Mouse (Mus musculus) kidney, adult 2 months (tissue): ENCODE measurements around the gene Prdm11.

Experiments
- CTCF ChIP-seq: fragments of 200-500 bp; conservative IDR thresholded peaks from 2 replicates; pipeline ENCODE4 v1.5.1; 2011; ENCODE audit warnings: low read depth, mild to moderate bottlenecking, control low read depth, low read length, moderate library complexity, mixed read lengths; ENCODE audit not compliant: insufficient read depth, insufficient read length
- POLR2A ChIP-seq: fragments of 200-500 bp; IDR thresholded peaks from one replicate; pipeline ENCODE4 v1.6.1; 2011; ENCODE audit warnings: low read depth, low read length, control low read depth

DNA sequence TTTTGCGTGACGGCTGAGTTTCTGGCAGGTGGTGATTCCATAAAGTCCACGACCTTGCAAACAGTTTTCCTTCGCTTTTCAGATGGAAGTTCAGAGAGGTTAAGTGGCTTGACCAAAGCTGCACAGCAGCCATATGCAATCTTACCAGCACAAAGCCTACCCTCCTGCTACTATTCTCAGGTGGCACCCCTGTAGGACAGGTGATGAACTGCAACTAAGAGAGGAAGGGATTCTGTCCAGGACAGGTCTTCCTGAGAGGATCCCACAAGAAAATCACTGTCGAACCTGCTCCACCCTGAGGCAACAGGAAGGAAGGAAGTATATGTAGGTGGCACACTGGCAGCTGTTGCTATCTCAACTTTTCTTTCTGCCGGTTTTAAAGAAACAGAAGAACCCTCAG is 17.1 kb downstream of the Prdm11 start:
- TF ChIP-seq CTCF (peak; percentile 19; the same call in 1 of the 2 replicates), POLR2A (no peak)
